Mouse (Mus musculus) limb, embryonic 15.5 days (tissue): Measurements from ENCODE around the gene Tmem11. TPM values are rescaled to one million over a fixed set of nuclear protein-coding genes. Genes with fewer than 3 reads are reported as not detected.

Experiments used
- ATAC-seq: fragments of 200-750 bp; cut with Nextera tagmentation; 2 replicates; pipeline ENCODE4 v1.8.0; 2017; ENCODE audit warnings: low read depth, moderate TSS enrichment; ENCODE audit not compliant: insufficient number of reproducible peaks, low FRiP score, low TSS enrichment
- H3K27ac ChIP-seq: fragments of 300-500 bp; sonication (generic); 2 replicates; pipeline ENCODE4 v1.5.1; 2015; ENCODE audit warnings: moderate library complexity, mild to moderate bottlenecking, inconsistent platforms
- H3K27me3 ChIP-seq: fragments of 300-500 bp; sonication (generic); 2 replicates; pipeline ENCODE4 v1.6.1; 2015; ENCODE audit warnings: inconsistent platforms
- H3K36me3 ChIP-seq: fragments of 300-500 bp; sonication (generic); 2 replicates; pipeline ENCODE4 v1.6.1; 2015; ENCODE audit warnings: inconsistent platforms
- H3K4me1 ChIP-seq: fragments of 300-500 bp; sonication (generic); 2 replicates; pipeline ENCODE4 v1.6.1; 2015; ENCODE audit warnings: inconsistent platforms
- H3K4me2 ChIP-seq: fragments of 300-500 bp; sonication (generic); 2 replicates; pipeline ENCODE4 v1.6.1; 2015; ENCODE audit warnings: mild to moderate bottlenecking, inconsistent platforms
- H3K4me3 ChIP-seq: fragments of 300-500 bp; sonication (generic); 2 replicates; pipeline ENCODE4 v1.5.1; 2015; ENCODE audit warnings: mild to moderate bottlenecking, inconsistent platforms
- H3K9ac ChIP-seq: fragments of 300-500 bp; sonication (generic); 2 replicates; pipeline ENCODE4 v1.6.1; 2015; ENCODE audit warnings: inconsistent platforms
- H3K9me3 ChIP-seq: fragments of 300-500 bp; sonication (generic); 2 replicates; pipeline ENCODE4 v1.6.1; 2016; ENCODE audit warnings: inconsistent platforms
- WGBS: fragments of 180-500 bp; shearing (Covaris S2); methylation state at CpG from one replicate; pipeline ENCODE4 v1.1.7; 2015; 5-methylcytosine and 5-hydroxymethylcytosine counted together
- polyA plus RNA-seq: library from polyadenylated mRNA; unstranded; fragments of >200 nt; fragmentation: Nextera tagmentation; extraction: Ambion mirVana; gene quantifications from 2 replicates; pipeline ENCODE4 v1.2.1, GENCODE M21; 2015

Tmem11 gene
- polyA plus RNA-seq, 1 experiment from 2014 or later, result 61.5 TPM

DNA sequence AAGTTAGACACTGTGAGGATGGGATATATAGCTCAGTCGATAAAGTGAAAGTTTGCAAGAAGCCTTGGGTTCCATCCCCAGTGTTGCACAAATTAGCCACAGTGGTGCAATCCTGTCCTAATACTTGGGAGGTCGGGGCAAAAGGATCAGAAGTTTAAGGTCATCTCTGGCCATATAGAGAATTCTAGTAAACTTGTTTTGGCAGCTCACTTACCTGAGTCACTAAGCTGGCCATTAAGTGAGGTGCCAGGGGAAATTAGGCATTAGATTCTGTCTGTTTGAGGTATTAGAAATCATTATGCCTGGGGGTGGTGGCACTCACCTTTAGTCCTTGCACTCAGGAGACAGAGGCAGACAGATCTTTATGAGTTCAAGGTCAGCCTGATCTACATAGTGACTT is 55.3 kb downstream of the Tmem11 start:
- no peak overlapping the region for H3K27ac ChIP-seq
- H3K4me2 ChIP-seq, result no peak overlapping the region
- 63% methylated on average over 2 of the region's 2 CpGs for WGBS
- no peaks in the 10 kb centered on the region for H3K36me3 ChIP-seq
- no peak overlapping the region for H3K4me3 ChIP-seq
- H3K9me3 ChIP-seq, result no peaks in the 10 kb centered on the region
- no peak for ATAC-seq
- H3K9ac ChIP-seq, result no peak overlapping the region
- no peaks in the 10 kb centered on the region for H3K4me1 ChIP-seq
- H3K27me3 ChIP-seq, result no peaks in the 10 kb centered on the region

DNA sequence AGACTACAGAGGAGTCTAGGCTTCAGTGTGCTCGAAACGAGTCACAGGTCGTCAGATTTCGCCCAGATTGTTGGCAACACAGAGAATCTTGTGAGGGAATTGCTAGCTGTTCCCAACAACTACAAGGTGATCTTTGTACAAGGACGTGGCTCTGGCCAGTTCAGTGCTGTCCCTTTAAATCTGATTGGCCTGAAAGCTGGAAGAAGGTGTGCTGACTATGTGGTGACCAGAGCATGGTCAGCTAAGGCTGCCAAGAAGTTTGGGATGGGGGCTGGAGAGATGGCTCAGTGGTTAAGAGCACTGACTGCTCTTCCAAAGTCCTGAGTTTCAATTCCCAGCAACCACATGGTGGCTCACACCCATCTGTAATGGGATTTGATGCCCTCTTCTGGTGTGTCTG is 62.7 kb downstream of the Tmem11 start:
- Histone ChIP-seq H3K27me3 (no peaks in the 10 kb centered on the region), H3K4me2 (no peak overlapping the region), H3K36me3 (no peaks in the 10 kb centered on the region), H3K4me3 (no peak overlapping the region), H3K27ac (no peak overlapping the region), H3K9ac (no peak overlapping the region), H3K9me3 (no peaks in the 10 kb centered on the region), H3K4me1 (no peaks in the 10 kb centered on the region; the same call in 1 of the 2 replicates)
- no peak for ATAC-seq
- WGBS, result 75% methylated on average over 5 of the region's 5 CpGs

Other genes starting within 250 kb of the Tmem11 start
- gene Llgl1, start 179.5 kb downstream of the Tmem11 start, polyA plus RNA-seq, result 50.1 and 56.9 TPM in 2 replicates
- gene Flii, start 152.0 kb downstream of the Tmem11 start, polyA plus RNA-seq, result 70.8 and 76.5 TPM in 2 replicates
- 15.1 and 16.8 TPM in 2 replicates for gene Mief2, start 150.9 kb downstream of the Tmem11 start, polyA plus RNA-seq
- 16.0 and 16.8 TPM in 2 replicates for gene Top3a, start 101.9 kb downstream of the Tmem11 start, polyA plus RNA-seq
- 5.4 and 5.6 TPM in 2 replicates for gene Smcr8, start 101.7 kb downstream of the Tmem11 start, polyA plus RNA-seq
- 39.7 and 53.2 TPM in 2 replicates for gene Shmt1, start 67.6 kb downstream of the Tmem11 start, polyA plus RNA-seq
- 34.9 and 37.8 TPM in 2 replicates for gene Dhrs7b, start 48.6 kb downstream of the Tmem11 start, polyA plus RNA-seq
- gene Natd1, start 35.5 kb upstream of the Tmem11 start, polyA plus RNA-seq, result 18.2 and 18.7 TPM in 2 replicates
- 102 and 114 TPM in 2 replicates for gene Map2k3, start 52.8 kb upstream of the Tmem11 start, polyA plus RNA-seq
- 0.51 and 1.6 TPM in 2 replicates for gene Kcnj12, start 143.3 kb upstream of the Tmem11 start, polyA plus RNA-seq
- 2.3 and 2.7 TPM in 2 replicates for gene Tnfrsf13b, start 247.5 kb upstream of the Tmem11 start, polyA plus RNA-seq